Mouse (Mus musculus): ENCODE measurements around the gene Cdh18. TPM values are rescaled to one million over a fixed set of nuclear protein-coding genes. Genes with fewer than 3 reads are reported as not detected.

Cdh18 gene
- polyA plus RNA-seq, 1 experiment from 2014 or later = 0.50 TPM

GRCm38 (mm10) chr15:23351078-23351477, 802.3 kb downstream of the Cdh18 start:
- WGBS = 89% methylated on average over 2 of the region's 2 CpGs
- DNase-seq (ENCODE audit: low spot score) = no peak
- H3K4me1 ChIP-seq (replicated peaks) = no peaks in the 10 kb centered on the region

GRCm38 (mm10) chr15:23366325-23366724, 817.5 kb downstream of the Cdh18 start:
- DNase-seq (ENCODE audit: low spot score) = no peak
- Histone ChIP-seq H3K4me3 (no peak overlapping the region), H3K27me3 (ENCODE audit: insufficient read depth, poor library complexity, severe bottlenecking) (no peaks in the 10 kb centered on the region), H3K9me3 (no peaks in the 10 kb centered on the region), H3K27ac (no peak overlapping the region), H3K4me1 (replicated peaks) (no peaks in the 10 kb centered on the region), H3K36me3 (no peaks in the 10 kb centered on the region)
- WGBS = 91% methylated on average over 3 of the region's 3 CpGs

More at GRCm38 (mm10) chr15:23351078-23351477, 802.3 kb downstream of the Cdh18 start:
- Histone ChIP-seq H3K36me3 (no peaks in the 10 kb centered on the region), H3K27me3 (ENCODE audit: insufficient read depth, poor library complexity, severe bottlenecking) (no peaks in the 10 kb centered on the region), H3K9me3 (no peaks in the 10 kb centered on the region), H3K4me3 (no peak overlapping the region), H3K27ac (no peak overlapping the region)

- no peak for DNase-seq (ENCODE audit: low spot score)
- no peaks in the 10 kb centered on the region for H3K9me3 ChIP-seq
- no peaks in the 10 kb centered on the region for H3K27me3 ChIP-seq (ENCODE audit: insufficient read depth, poor library complexity, severe bottlenecking)
- WGBS = 72% methylated on average over 1 of the region's 1 CpGs
- no peaks in the 10 kb centered on the region for H3K36me3 ChIP-seq
- no peak overlapping the region for H3K4me3 ChIP-seq
- H3K27ac ChIP-seq = no peak overlapping the region
- H3K4me1 ChIP-seq (replicated peaks) = no peaks in the 10 kb centered on the region
Observed at GRCm38 (mm10) chr15:23367712-23368111, 818.9 kb downstream of the Cdh18 start.

GRCm38 (mm10) chr15:23378016-23378750, 829.4 kb downstream of the Cdh18 start:
- Histone ChIP-seq H3K36me3 (no peaks in the 10 kb centered on the region), H3K9me3 (no peaks in the 10 kb centered on the region), H3K27me3 (ENCODE audit: insufficient read depth, poor library complexity, severe bottlenecking) (no peaks in the 10 kb centered on the region), H3K4me3 (no peak overlapping the region), H3K4me1 (replicated peaks) (no peaks in the 10 kb centered on the region), H3K27ac (no peak overlapping the region)
- no peak for DNase-seq (ENCODE audit: low spot score)
- WGBS = 85% methylated on average over 2 of the region's 2 CpGs

- no peaks in the 10 kb centered on the region for H3K27me3 ChIP-seq (ENCODE audit: insufficient read depth, poor library complexity, severe bottlenecking)
- WGBS = 73% methylated on average over 4 of the region's 4 CpGs
- DNase-seq (ENCODE audit: low spot score) = no peak
- no peak overlapping the region for H3K4me3 ChIP-seq
- no peaks in the 10 kb centered on the region for H3K36me3 ChIP-seq
- no peaks in the 10 kb centered on the region for H3K9me3 ChIP-seq
- no peaks in the 10 kb centered on the region for H3K4me1 ChIP-seq (replicated peaks)
- no peak overlapping the region for H3K27ac ChIP-seq
Observed at GRCm38 (mm10) chr15:23385816-23386215, 837.0 kb downstream of the Cdh18 start.

- H3K36me3 ChIP-seq = no peaks in the 10 kb centered on the region
- H3K27me3 ChIP-seq (ENCODE audit: insufficient read depth, poor library complexity, severe bottlenecking) = no peaks in the 10 kb centered on the region
- DNase-seq (ENCODE audit: low spot score) = no peak
- H3K27ac ChIP-seq = no peak overlapping the region
- no peaks in the 10 kb centered on the region for H3K9me3 ChIP-seq
- no peak overlapping the region for H3K4me3 ChIP-seq
- no peaks in the 10 kb centered on the region for H3K4me1 ChIP-seq (replicated peaks)
Observed at GRCm38 (mm10) chr15:23396646-23397045, 847.8 kb downstream of the Cdh18 start.

- Histone ChIP-seq H3K27ac (no peak overlapping the region), H3K36me3 (no peaks in the 10 kb centered on the region), H3K4me1 (replicated peaks) (no peaks in the 10 kb centered on the region), H3K4me3 (no peak overlapping the region), H3K9me3 (no peaks in the 10 kb centered on the region), H3K27me3 (ENCODE audit: insufficient read depth, poor library complexity, severe bottlenecking) (no peaks in the 10 kb centered on the region)
- no peak for DNase-seq (ENCODE audit: low spot score)
- 89% methylated on average over 2 of the region's 2 CpGs for WGBS
Observed at GRCm38 (mm10) chr15:23403792-23404191, 855.0 kb downstream of the Cdh18 start.

- no peaks in the 10 kb centered on the region for H3K4me1 ChIP-seq (replicated peaks)
- DNase-seq (ENCODE audit: low spot score) = no peak
- H3K27ac ChIP-seq = no peak overlapping the region
- H3K36me3 ChIP-seq = no peaks in the 10 kb centered on the region
- H3K4me3 ChIP-seq = no peak overlapping the region
- WGBS = 98% methylated on average over 1 of the region's 1 CpGs
- H3K27me3 ChIP-seq (ENCODE audit: insufficient read depth, poor library complexity, severe bottlenecking) = no peaks in the 10 kb centered on the region
- H3K9me3 ChIP-seq = no peaks in the 10 kb centered on the region
Observed at GRCm38 (mm10) chr15:23408256-23408655, 859.4 kb downstream of the Cdh18 start.

- Histone ChIP-seq H3K27ac (no peak overlapping the region), H3K9me3 (peaks cover 4% of the 10 kb centered on the region; the same call in 1 of the 2 replicates), H3K36me3 (no peaks in the 10 kb centered on the region), H3K4me3 (no peak overlapping the region), H3K27me3 (ENCODE audit: insufficient read depth, poor library complexity, severe bottlenecking) (no peaks in the 10 kb centered on the region), H3K4me1 (replicated peaks) (no peaks in the 10 kb centered on the region)
- WGBS = 81% methylated on average over 5 of the region's 5 CpGs
- no peak for DNase-seq (ENCODE audit: low spot score)
Observed at GRCm38 (mm10) chr15:23416450-23417080, 867.7 kb downstream of the Cdh18 start.

- H3K4me1 ChIP-seq (replicated peaks) = no peaks in the 10 kb centered on the region
Observed at GRCm38 (mm10) chr15:23418158-23418557, 869.3 kb downstream of the Cdh18 start.

GRCm38 (mm10) chr15:23420010-23420409, 871.2 kb downstream of the Cdh18 start:
- no peak overlapping the region for H3K27ac ChIP-seq
- H3K36me3 ChIP-seq = no peaks in the 10 kb centered on the region
- no peak for DNase-seq (ENCODE audit: low spot score)
- no peaks in the 10 kb centered on the region for H3K4me1 ChIP-seq (replicated peaks)
- no peak overlapping the region for H3K4me3 ChIP-seq
- H3K9me3 ChIP-seq = peaks cover 4% of the 10 kb centered on the region; the same call in 1 of the 2 replicates
- WGBS = 86% methylated on average over 3 of the region's 3 CpGs
- H3K27me3 ChIP-seq (ENCODE audit: insufficient read depth, poor library complexity, severe bottlenecking) = no peaks in the 10 kb centered on the region

More at GRCm38 (mm10) chr15:23418158-23418557, 869.3 kb downstream of the Cdh18 start:
- Histone ChIP-seq H3K27ac (no peak overlapping the region), H3K4me3 (no peak overlapping the region), H3K27me3 (ENCODE audit: insufficient read depth, poor library complexity, severe bottlenecking) (no peaks in the 10 kb centered on the region), H3K36me3 (no peaks in the 10 kb centered on the region), H3K9me3 (peaks cover 4% of the 10 kb centered on the region; the same call in 1 of the 2 replicates)
- DNase-seq (ENCODE audit: low spot score) = no peak

- H3K4me1 ChIP-seq (replicated peaks) = no peaks in the 10 kb centered on the region
- H3K4me3 ChIP-seq = no peak overlapping the region
- no peaks in the 10 kb centered on the region for H3K27me3 ChIP-seq (ENCODE audit: insufficient read depth, poor library complexity, severe bottlenecking)
- H3K36me3 ChIP-seq = no peaks in the 10 kb centered on the region
- no peaks in the 10 kb centered on the region for H3K9me3 ChIP-seq
- no peak overlapping the region for H3K27ac ChIP-seq
- DNase-seq (ENCODE audit: low spot score) = no peak
- WGBS = 87% methylated on average over 5 of the region's 5 CpGs
Observed at GRCm38 (mm10) chr15:23430021-23430420, 881.2 kb downstream of the Cdh18 start.

GRCm38 (mm10) chr15:23448542-23448941, 899.7 kb downstream of the Cdh18 start:
- Histone ChIP-seq H3K4me3 (no peak overlapping the region), H3K4me1 (replicated peaks) (no peaks in the 10 kb centered on the region), H3K27ac (no peak overlapping the region), H3K36me3 (no peaks in the 10 kb centered on the region), H3K9me3 (no peaks in the 10 kb centered on the region), H3K27me3 (ENCODE audit: insufficient read depth, poor library complexity, severe bottlenecking) (no peaks in the 10 kb centered on the region)
- no peak for DNase-seq (ENCODE audit: low spot score)
- WGBS = 82% methylated on average over 1 of the region's 1 CpGs

Data from hindbrain, embryonic 10.5 days (tissue).